Mouse (Mus musculus) spleen, adult 12 weeks (tissue): ENCODE data around the gene St8sia6.
"Not testable (repeated sequence)": the region's sequence is repeated elsewhere in the genome, so short reads cannot be mapped to it uniquely, and the experiment has no call there.

Experiments
- DNase-seq: peaks from one replicate; pipeline ENCODE4 v3.0.0; 2022; ENCODE audit warnings: low spot score

St8sia6 gene

DNA sequence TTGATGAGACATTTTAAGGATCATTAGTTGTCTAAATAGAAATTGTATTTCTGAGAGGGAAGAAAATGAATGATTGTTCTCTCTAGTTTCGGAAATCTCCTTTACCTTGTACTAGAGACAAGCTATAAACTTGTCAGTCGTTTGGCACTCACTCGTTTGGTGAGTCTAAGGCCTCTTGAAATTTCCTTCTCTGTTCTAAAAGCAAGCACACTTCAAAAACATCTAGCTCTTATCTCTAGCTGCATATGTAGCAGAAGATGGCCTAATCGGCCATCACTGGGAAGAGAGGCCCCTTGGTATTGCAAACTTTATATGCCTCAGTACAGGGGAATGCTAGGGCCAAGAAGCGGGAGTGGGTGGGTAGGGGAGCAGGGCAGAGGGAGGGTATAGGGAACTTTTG, 190.2 kb downstream of the St8sia6 start:
- not testable (repeated sequence) for DNase-seq

DNA sequence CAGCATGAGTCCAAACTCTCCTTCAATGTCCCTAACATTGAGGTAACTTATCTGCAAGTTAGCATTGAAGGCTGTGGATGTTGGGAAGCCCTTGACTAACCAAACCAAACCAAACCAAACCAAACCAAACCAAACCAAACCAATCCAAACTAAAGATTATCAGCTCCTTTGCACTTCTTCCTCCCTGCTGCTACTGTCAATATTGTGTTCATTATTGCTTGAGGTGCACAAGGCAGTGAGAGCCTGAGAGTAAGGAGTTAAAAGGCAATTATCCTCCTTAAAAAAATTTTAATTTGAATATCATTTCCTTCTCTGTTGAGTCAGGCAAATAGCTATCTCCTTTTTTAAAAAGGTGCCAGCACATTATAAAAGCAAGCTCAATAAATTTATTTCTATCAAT, 190.8 kb downstream of the St8sia6 start:
- no peak for DNase-seq
